Mouse (Mus musculus) liver, adult 2 months (tissue): ENCODE data around the gene E030030I06Rik.

ENCODE experiments used
- CTCF ChIP-seq: fragments of 200-500 bp; IDR thresholded peaks from 2 replicates; pipeline ENCODE4 v1.5.1; 2011; ENCODE audit warnings: low read depth, low read length, control low read depth
- POLR2A ChIP-seq: fragments of 200-500 bp; IDR thresholded peaks from 2 replicates; pipeline ENCODE4 v1.6.1; 2011; ENCODE audit warnings: low read length, control low read depth; ENCODE audit not compliant: insufficient read depth; ENCODE audit errors: extremely low read depth

DNA sequence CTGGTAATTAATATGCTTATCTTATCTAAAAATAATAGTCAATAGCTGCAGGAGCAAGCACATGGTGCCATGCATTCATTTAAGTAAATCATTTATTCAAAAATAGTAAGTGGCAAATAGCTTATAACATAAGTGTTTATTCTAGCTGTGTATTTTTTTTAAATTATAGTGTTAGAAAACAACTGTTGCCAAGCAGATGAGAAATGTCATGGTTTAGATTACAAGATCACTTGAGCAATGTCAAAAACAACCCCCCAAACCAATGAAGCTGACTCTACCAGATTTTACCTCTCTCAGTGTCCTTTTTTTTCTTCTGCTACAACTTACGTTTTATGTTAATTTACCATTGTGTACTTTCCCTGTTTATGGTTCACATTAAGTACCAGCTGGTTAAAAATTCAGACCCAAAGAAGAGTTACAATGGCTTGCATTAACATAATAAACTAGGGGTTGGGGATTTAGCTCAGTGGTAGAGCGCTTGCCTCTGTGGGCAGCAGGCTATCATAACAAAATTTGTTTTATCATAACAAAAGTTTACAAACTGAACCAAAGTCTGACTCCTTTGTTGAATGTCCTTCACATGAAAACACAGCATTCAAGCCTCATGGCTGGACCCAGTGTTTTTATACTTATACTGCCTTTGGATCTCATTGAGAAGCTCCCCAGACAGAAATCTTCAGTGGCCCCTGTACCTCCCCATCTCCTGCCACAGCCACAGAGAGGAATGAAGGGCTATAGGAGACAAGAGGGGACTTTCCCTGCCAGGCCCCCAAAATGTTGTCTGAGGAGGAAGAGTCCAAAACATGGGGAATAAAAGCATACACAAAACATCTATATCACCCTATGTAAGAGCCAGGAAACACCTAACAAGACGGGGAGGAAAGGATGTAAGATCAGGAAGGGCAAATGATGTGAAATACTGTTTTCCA lies 6.1 kb upstream of the E030030I06Rik start:
- TF ChIP-seq POLR2A (no peak), CTCF (no peak)
